Mouse (Mus musculus) embryonic stem cell, embryonic (primary cell): ENCODE measurements around the gene Fam213a.
"Not testable (repeated sequence)": the region's sequence is repeated elsewhere in the genome, so short reads cannot be mapped to it uniquely, and the experiment has no call there.

Experiments
- CTCF ChIA-PET, 4 experiments: fragments of 300-600 bp in 2 of 4; fragments of 350-600 bp in 2 of 4; sonication (Branson Sonifier 250); formaldehyde crosslinking; loops; one replicate each; lab custom pipeline; 2022; ENCODE audit warnings: inconsistent platforms in 2 of 4; lab: Charles Lee
- POLR2A ChIA-PET, 4 experiments: fragments of 300-600 bp in 2 of 4; fragments of 350-600 bp in 2 of 4; sonication (Branson Sonifier 250); formaldehyde crosslinking; loops; one replicate each; lab custom pipeline; 2022; ENCODE audit warnings: antibody characterized with exemption in 4 of 4, inconsistent platforms in 1 of 4; lab: Charles Lee

Fam213a gene

DNA sequence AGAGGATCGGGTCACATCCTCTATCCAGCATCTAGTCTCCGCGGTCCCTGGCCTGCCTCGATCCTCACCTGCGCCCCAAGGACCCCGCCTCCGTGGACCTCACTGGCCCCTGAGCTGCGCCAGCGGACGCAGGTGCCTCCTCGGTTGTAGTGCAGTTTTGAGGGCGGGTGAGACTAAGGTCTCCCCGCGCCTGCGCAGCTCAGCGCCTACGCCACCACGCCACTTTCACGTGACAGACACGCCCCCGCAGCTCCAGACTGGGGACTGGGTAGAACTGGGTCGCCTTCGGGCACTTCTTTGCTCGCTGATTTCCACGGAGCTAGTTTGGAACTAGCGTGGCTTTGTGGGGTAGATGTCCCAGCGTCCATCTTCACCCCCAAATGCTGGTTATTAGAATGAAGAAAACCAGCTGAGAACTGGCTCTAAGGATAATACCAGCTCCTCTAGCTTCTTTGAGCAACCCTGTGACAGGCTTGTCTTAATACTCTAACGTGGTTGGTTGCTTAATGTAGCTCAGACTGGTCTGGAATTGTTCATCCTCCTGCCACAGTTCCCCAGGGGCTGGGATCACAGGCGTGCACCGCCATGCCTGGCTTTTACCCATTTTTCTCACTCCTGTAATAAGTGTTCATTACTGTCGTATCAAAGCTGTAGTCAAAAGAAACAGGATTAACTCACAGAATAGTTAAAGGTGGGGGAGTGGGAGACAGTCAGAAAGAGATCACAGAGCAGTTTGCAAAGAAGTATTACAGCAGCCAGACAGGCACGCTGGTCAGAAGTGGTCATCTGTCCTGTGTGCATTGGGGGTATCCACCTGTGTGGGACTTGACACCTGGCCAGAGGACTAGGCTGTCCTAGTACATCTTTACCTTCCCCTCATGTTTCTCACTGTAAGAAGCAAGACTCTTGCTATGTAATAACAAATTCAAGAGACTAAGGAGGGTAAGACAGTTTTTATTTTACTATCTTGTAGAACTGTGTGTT lies at the start of gene Fam213a:
Gene Fam213a, minus strand, starts transcription at position 159 of the 984 bp plus-strand sequence.
- ChIA-PET CTCF (interaction anchor here (0.8 to 2.6 kb wide), 9 partner anchors 19 to 225 kb away, joined by 3 to 12 read pairs (median 4); no protein-coding TSS in a partner anchor), POLR2A (interaction anchor here (0.6 to 5.1 kb wide), 38 partner anchors 10 to 150 kb away, joined by 3 to 25 read pairs (median 4); partner anchors contain the start of genes Sh2d4b (in 2 of the 4) and Tspan14 (in 1 of the 4))

DNA sequence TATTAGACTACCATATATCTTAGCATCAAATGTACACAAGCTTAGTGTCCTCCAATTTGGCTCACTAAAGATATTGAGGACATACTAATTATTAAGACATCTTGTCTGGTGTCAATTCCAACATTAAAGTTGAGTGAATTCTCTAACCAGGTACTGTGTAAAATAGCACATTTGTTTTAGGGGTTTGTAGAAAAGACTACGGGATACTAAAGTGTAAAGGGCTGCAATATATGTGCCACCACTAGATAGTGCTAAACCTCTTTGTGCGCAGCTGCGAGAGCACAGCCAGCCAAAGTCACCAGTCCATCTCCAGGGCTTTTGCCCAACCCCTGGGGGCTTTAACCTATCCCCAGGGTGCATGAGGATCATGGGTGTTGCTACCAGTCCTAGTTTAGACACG lies 39.6 kb upstream of the Fam213a start:
- POLR2A ChIA-PET, result not testable (repeated sequence)
- CTCF ChIA-PET, result interaction anchor here in 3 of 4 experiments (0.6 to 1.5 kb wide), 5 partner anchors 9 to 1201 kb away, joined by 3 to 6 read pairs (median 4); no protein-coding TSS in a partner anchor

DNA sequence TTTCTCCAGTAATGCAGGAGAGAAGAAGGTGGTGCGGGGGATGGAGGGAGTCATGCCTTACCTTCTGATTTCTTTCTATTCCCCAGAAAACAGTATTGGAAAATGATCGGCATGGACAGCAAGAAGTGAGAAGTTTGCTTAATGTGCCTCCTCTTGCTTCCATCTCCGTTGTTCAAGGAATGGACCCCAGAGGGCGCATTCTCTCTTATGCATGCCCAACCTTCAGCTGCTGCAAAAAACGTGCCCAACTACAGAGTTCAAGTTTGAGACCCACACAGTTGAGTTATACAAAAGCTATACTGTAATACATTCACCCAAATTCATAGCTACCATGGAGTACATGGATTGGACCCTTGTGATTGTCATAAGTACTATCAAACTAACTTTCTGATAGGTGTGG lies 38.9 kb upstream of the Fam213a start:
- CTCF ChIA-PET, result interaction anchor here in 3 of 4 experiments (0.6 to 1.5 kb wide), 5 partner anchors 9 to 1200 kb away, joined by 3 to 6 read pairs (median 4); no protein-coding TSS in a partner anchor
- POLR2A ChIA-PET, result interaction anchor here in 1 of 4 experiments (1.0 kb wide), 1 partner anchor 38 kb away, joined by 4 read pairs; the partner anchor contains the start of gene Fam213a

DNA sequence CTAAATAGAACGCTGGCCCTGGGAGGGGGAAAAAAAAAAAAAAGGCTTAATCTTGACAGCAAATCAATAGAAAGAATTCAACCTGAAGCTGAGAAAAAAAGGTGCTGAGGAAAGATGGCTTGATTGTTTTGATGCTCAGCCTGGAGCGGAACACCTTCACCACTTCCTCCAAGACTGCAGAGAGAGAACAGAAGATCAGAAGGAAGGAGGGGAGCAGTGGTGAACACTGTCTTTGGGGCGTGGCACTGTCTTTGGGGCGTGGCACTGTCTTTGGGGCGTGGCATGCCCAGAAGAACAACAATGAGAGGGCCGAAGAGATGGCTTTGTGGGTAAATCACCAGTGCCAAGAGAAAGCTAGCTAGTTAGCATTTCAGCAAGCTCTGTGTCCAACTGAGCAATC lies 36.9 kb upstream of the Fam213a start:
- ChIA-PET CTCF (interaction anchor here in 1 of 4 experiments (1.0 kb wide), 1 partner anchor 40 kb away, joined by 3 read pairs; no protein-coding TSS in a partner anchor), POLR2A (no interaction called here)

DNA sequence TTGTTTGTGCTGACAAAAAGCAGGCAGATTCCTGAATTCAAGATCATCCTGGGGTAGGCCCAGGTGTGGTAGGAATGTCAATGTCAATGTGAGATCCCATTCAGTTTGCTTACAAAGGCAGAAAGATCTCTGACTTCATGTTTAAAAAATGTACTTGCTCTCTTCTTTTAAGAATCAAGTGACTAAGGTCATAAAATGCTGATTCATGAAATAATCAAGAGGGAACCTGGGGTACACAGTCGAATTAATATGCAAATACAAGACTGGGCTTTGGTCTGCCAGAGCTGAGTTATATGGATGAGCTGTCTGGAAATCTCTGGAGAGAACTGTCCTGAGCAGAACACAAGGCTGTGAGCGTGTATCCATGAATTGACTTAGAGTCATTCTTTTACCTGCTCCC lies 33.8 kb upstream of the Fam213a start:
- POLR2A ChIA-PET, result no interaction called here
- CTCF ChIA-PET, result interaction anchor here in 1 of 4 experiments (0.6 kb wide), 1 partner anchor 59 kb away, joined by 3 read pairs; no protein-coding TSS in a partner anchor

DNA sequence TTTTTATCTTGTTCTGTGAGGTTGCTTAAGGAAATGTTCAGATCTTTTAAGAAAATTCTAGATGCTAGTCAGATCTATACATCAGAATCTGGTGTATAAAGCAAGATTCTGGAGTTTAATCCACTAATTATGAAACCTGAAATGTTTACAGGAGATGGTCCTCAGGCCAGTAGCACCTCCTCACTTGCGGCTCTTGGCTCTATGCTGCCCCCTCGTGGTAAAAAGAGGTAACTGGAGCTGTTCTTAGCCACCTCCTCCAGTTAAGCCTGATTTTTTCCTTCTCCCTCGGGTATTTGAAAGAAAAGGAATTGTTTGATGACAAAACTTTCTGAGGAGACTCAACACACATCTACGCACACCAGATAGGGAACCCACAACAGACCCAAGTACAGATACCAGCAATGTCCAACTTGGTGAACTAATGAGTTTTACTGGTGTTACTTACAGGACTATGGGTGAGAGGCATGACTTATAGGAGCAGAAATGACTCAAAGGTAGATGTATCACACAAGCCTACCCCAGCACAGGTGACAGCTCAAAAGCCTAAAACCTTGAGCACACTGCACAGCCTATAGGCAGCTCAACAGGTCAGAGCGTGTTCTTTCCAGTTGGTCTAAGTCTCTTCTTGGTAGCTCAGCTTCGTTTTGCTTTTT lies 21.7 kb upstream of the Fam213a start:
- POLR2A ChIA-PET, result interaction anchor here in 2 of 4 experiments (0.6 to 1.3 kb wide), 2 partner anchors 21 to 145 kb away, joined by 3 to 5 read pairs; partner anchors contain the start of gene Fam213a (in 1 of the 2)
- CTCF ChIA-PET, result interaction anchor here (0.5 to 1.6 kb wide), 24 partner anchors 9 to 520 kb away, joined by 3 to 8 read pairs (median 3); partner anchors contain the start of genes Fam213a (in 2 of the 4) and Tspan14 (in 1 of the 4)

DNA sequence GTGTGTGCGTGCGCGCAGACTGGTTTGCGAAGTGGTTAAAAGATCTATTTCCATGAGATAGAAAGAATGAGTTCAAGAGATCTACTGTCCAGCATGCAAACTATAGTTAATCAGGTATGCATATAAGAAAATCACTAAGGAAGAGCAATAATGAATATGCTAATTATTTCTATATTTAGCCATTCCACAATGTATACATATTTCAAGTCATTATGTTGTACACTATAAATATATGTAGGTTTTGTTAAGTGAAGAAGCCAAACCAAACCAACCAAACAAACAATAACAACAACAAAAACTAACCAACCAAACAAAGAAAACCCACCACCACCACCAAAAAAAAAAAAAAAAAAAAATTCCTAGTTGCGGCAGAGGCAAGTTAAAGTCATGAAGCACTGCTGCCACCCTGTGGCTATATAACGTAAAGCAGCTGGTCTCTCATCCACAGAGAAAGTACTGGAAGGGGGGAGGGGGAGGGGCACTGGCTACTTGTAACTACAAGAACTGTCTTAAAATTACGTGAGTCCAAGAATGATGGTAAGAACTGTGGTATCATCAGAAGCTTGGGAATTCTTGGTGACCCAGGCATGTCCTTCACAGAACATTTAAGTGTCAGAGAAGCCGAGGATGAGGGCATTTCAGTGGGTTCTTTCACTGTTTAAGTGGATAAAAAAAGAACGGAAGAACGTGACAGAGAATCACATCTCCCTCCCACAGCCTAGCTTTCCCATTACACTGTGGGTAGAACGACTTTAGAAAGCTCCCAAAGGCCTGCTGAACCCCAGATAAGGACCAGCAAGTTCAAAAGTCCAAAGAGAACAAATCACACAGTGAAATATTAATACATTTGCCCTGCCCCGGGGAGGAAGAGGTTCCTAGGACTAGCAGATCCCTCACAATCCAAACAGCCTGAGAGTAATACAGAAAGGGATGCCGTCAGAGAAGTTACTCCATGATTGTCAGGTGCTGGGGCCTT lies 19.8 kb upstream of the Fam213a start:
- POLR2A ChIA-PET, result interaction anchor here (0.6 to 1.2 kb wide), 13 partner anchors 15 to 1562 kb away, joined by 3 to 6 read pairs (median 3); partner anchors contain the start of gene Fam213a (in 3 of the 4)
- CTCF ChIA-PET, result interaction anchor here (0.5 to 1.6 kb wide), 46 partner anchors 8 to 1500 kb away, joined by 3 to 15 read pairs (median 4); partner anchors contain the start of gene Fam213a (in 3 of the 4)

DNA sequence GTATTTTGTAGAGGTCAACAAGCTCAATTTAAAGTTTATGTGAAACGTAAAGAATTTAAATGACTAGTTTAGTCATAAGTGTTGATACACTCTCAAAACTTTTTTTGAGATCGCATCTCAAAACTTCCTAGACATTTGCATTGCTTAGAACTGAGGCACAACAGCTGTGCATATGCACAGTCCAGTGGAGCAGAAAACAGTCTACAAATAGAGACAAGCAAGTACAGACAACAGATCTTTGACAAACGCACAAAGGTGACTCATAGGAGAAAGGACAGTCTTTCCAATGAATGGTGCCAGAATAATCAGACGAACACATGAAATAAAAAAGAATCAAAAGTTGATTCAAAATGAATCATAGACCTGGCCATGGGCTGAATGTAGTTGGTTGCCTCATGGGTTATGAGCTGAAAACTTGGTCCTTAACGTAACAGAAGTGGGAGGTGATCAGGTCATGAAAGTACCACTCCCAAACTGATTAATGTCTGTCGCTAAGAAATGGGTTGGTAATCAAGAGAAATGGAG lies 17.5 kb upstream of the Fam213a start:
- ChIA-PET POLR2A (interaction anchor here in 2 of 4 experiments (0.7 to 1.2 kb wide), 4 partner anchors 17 to 56 kb away, joined by 3 to 4 read pairs (median 3); partner anchors contain the start of gene Fam213a (in 2 of the 2)), CTCF (no interaction called here)

DNA sequence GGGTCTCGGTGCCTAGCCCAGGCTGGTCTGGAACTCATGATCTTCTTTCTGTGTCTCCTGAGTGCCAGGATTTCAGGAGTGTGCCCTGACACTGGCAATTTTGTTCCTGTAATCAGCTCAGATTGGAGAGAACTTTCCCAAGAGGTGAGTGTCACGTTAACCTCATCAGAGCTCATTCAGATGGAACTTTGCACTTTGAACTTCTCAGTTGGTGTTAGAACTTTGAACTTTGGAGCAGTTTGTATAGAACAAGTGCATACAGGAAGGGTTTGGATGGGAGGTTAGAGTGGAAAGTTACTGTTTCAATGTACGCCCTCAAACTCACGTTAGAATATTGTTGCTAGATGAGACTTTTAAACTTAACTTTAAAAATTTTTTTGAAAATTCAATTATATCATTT lies 15.7 kb upstream of the Fam213a start:
- CTCF ChIA-PET, result no interaction called here
- POLR2A ChIA-PET, result interaction anchor here in 2 of 4 experiments (0.5 to 1.2 kb wide), 3 partner anchors 9 to 41 kb away, joined by 3 read pairs; partner anchors contain the start of gene Fam213a (in 1 of the 2)

DNA sequence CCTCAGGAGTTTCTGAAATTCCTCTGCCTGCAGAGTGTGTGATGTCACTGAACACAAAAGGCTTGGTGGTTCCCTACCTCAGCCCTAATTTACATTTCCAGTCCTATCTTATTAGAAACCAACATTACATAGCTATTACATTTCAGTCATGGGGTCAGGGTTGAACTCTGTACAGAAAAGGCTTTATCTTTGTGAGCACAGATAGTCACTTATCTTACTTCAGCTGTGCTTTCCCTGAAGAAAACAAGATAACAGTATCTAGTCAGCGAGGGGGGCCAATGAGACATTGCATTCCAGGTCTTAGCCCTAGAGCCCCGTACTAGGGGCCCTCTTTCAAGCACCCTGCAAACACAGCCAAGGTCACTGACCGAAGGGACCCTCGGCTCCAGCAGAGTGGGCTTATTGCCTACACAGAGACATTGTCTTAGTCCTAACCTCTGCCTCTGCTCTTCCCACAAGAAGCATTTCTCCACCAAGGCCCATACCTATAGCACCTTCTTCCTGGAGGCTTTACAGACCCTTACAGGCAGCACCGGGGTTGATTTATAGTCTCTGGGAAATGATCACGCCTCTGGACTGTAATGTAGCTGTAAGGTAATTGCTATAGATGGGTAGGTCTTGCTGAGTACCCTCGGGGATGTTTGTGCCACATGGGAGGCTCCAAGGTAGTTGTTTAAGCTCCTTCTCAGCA lies 12.2 kb upstream of the Fam213a start:
- CTCF ChIA-PET, result interaction anchor here in 1 of 4 experiments (0.9 kb wide), 1 partner anchor 10 kb away, joined by 4 read pairs; no protein-coding TSS in a partner anchor
- POLR2A ChIA-PET, result no interaction called here

DNA sequence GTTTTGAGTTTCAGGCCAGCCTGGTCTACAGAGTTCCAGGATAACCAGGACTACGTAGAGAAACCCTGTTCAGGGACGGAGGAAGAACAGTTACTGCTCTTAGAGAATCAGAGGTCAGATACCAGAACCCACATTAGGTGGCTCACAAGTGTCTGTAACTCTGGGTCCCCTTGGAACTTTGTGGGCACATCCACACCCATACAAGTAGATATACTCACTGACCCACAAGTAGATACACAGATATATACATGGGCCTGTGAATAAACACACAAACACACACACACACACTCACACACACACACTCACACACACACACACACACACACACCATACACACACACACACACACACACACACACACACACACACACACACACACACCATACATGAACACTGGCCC lies 11.5 kb upstream of the Fam213a start:
- POLR2A ChIA-PET, result no interaction called here
- CTCF ChIA-PET, result no interaction called here

DNA sequence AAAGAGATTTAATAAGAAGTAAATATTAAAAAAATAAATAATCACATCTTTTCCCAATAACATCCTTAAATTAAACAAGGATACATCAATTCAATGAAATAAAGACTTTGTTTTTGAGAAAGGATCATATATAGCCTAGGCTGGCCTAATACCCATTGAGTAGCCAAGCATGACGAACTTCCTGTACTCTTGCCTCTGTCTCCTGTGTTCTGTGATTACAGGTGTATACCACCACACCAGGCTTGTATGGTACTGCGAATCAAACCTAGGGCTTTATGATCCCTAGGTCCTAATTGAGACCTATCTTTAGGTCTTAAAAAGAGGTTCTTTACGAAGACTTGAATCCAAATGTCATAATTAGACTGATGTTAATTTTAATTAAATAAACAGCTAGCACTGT lies 7.7 kb upstream of the Fam213a start:
- ChIA-PET POLR2A (no interaction called here), CTCF (no interaction called here)

DNA sequence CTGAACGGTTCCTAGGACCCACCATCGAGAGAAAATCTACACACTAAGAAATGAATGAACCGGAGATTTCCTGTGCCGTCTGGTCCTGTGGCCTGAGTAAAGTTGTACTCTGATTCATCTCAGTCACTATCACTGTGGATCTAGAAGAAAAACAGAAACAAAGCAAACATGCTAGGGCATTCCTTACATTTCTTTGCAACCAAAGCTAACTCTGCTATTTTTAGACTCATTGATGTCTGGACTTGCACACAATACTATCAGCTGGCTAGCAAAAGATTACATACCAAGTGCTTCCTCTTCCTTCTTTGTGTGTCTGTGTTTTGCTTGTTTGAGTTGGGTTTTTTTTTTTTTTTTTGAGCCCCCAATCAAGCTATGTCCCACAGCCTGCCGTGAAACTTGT lies 3.9 kb upstream of the Fam213a start:
- POLR2A ChIA-PET, result interaction anchor here in 1 of 4 experiments (1.4 kb wide), 1 partner anchor 61 kb away, joined by 4 read pairs; no protein-coding TSS in a partner anchor
- CTCF ChIA-PET, result no interaction called here

DNA sequence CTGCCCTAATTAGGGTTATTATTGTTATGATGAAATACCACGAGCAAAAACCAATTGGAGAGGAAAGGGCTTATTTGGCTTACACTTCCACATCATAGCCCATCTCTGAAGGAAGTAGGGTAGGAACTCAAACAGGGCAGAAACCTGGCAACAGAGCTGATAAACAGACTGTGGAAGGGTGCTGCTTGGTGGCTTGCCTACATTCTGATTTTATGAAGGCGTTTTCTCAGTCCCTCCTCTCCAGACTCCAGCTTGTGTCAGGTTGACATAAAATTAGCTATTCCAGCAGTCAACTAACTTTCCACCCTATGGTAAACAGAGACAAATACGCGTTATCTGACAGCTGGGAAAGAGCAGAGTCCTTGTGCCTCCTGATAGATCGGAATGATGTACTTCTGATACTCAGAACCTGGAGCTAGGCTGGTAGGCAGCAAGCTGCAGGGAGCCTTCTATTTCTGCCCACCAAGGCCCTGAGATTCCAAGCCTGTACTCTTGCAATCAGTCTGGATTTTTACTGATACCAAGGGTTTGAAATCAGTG lies 1.2 kb upstream of the Fam213a start:
- POLR2A ChIA-PET, result interaction anchor here in 3 of 4 experiments (0.6 to 5.1 kb wide), 17 partner anchors 9 to 121 kb away, joined by 3 to 25 read pairs (median 5); partner anchors contain the start of genes Sh2d4b (in 1 of the 3) and Tspan14 (in 1 of the 3)
- CTCF ChIA-PET, result interaction anchor here in 2 of 4 experiments (2.1 to 2.6 kb wide), 2 partner anchors 21 to 226 kb away, joined by 7 to 8 read pairs; no protein-coding TSS in a partner anchor

DNA sequence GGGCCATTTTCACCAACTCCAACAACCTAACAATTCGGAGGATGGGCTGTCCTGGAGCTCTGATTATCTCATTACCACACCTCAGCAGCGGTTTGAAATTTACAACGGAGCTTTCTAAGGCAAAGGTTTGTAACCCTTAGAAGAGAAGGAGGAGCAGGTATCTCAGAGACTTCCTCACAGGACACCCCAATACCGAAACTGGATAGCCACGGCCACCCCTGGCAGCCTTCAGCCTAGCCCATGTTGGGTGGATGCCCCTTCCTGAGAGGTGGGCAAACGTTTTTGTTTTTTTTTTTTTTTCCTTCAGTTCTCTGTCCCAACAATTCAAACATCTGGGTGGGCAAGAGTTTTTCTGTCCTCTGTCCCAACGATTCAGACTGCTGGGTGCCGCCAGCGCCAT lies 445 bp downstream of the Fam213a start:
- ChIA-PET POLR2A (interaction anchor here (0.6 to 5.1 kb wide), 29 partner anchors 10 to 149 kb away, joined by 3 to 25 read pairs (median 5); partner anchors contain the start of genes Sh2d4b (in 2 of the 4) and Tspan14 (in 1 of the 4)), CTCF (interaction anchor here (0.6 to 2.6 kb wide), 10 partner anchors 20 to 596 kb away, joined by 3 to 12 read pairs (median 4); no protein-coding TSS in a partner anchor)

DNA sequence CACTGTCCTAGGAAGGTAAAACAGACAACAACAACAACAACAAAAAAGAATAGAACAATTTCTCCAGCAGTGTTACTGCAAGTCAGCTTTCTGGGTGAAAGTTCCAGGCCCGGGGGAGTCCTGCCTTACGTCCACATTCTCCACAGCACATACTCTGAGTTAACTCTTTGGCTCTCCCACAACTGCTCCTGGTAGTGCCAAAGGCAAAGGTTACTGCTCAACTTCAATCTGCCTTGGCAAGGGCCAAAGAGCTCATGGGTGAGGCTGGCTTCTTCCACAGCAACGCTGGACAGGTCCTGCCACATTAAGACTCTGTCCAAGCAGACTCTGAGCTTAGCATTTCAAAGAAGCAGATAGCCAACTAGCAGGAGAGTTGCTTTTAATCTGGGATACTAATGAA lies 1.7 kb downstream of the Fam213a start:
- ChIA-PET POLR2A (interaction anchor here in 2 of 4 experiments (0.9 to 5.1 kb wide), 9 partner anchors 9 to 122 kb away, joined by 3 to 24 read pairs (median 4); partner anchors contain the start of genes Sh2d4b (in 1 of the 2) and Tspan14 (in 1 of the 2)), CTCF (no interaction called here)
